Mouse (Mus musculus) stomach, postnatal 0 days (tissue): ENCODE data around the gene Sec22c. TPM values are rescaled to one million over a fixed set of nuclear protein-coding genes. Genes with fewer than 3 reads are reported as not detected.

Source experiments
- ATAC-seq: fragments of 200-750 bp; cut with Nextera tagmentation; 2 replicates; pipeline ENCODE4 v1.8.0; 2017; ENCODE audit not compliant: low FRiP score, low TSS enrichment
- DNase-seq: peaks from one replicate; pipeline ENCODE4 v3.0.0-alpha.2; 2016; ENCODE audit warnings: low spot score
- H3K27ac ChIP-seq: fragments of 300-500 bp; sonication (generic); replicated peaks from 2 replicates; pipeline ENCODE4 v1.5.1; 2014; ENCODE audit warnings: mild to moderate bottlenecking, control low read depth
- H3K27me3 ChIP-seq: fragments of 300-500 bp; sonication (generic); 2 replicates; pipeline ENCODE4 v1.6.1; 2014; ENCODE audit warnings: low read length; ENCODE audit not compliant: control insufficient read depth, insufficient read depth
- H3K36me3 ChIP-seq: fragments of 300-500 bp; sonication (generic); 2 replicates; pipeline ENCODE4 v1.6.1; 2014; ENCODE audit warnings: low read length, mixed read lengths; ENCODE audit not compliant: control insufficient read depth, insufficient read depth
- H3K4me1 ChIP-seq: fragments of 300-500 bp; sonication (generic); replicated peaks from 2 replicates; pipeline ENCODE4 v1.6.1; 2014; ENCODE audit warnings: antibody characterized with exemption; ENCODE audit not compliant: control insufficient read depth, insufficient read depth
- H3K4me2 ChIP-seq: fragments of 300-500 bp; sonication (generic); replicated peaks from 2 replicates; pipeline ENCODE4 v1.6.1; 2014; ENCODE audit warnings: low read depth, mild to moderate bottlenecking, control low read depth, moderate library complexity
- H3K4me3 ChIP-seq: fragments of 300-500 bp; sonication (generic); 2 replicates; pipeline ENCODE4 v1.5.1; 2014; ENCODE audit warnings: low read depth, low read length, control low read depth
- H3K9ac ChIP-seq: fragments of 300-500 bp; sonication (generic); 2 replicates; pipeline ENCODE4 v1.6.1; 2014; ENCODE audit warnings: mild to moderate bottlenecking, low read length, control low read depth, mixed read lengths
- H3K9me3 ChIP-seq: fragments of 300-500 bp; sonication (generic); 2 replicates; pipeline ENCODE4 v1.6.1; 2016; ENCODE audit warnings: low read length; ENCODE audit not compliant: control insufficient read depth
- CTCF ChIP-seq: IDR thresholded peaks from 2 replicates; pipeline ENCODE4 v1.5.1; 2016; ENCODE audit warnings: antibody characterized with exemption, low read depth, mild to moderate bottlenecking, moderate library complexity
- EP300 ChIP-seq: optimal IDR thresholded peaks from 2 replicates; pipeline ENCODE3; 2016; ENCODE audit warnings: antibody characterized with exemption
- WGBS: fragments of 180-500 bp; shearing (Covaris S2); extraction: QIAGEN DNeasy Blood & Tissue Kit; methylation state at CpG from one replicate; pipeline ENCODE4 v1.1.7; 2014; 5-methylcytosine and 5-hydroxymethylcytosine counted together
- polyA plus RNA-seq: library from polyadenylated mRNA; unstranded; fragments of >200 nt; fragmentation: Nextera tagmentation; extraction: Ambion mirVana; gene quantifications from 2 replicates; pipeline ENCODE4 v1.2.1, GENCODE M21; 2015

The Sec22c gene
- polyA plus RNA-seq, 1 experiment from 2014 or later, result 6.8 TPM

- WGBS, result 96% methylated on average over 1 of the region's 1 CpGs
- H3K4me3 ChIP-seq, result no peak overlapping the region
- no peaks in the 10 kb centered on the region for H3K4me1 ChIP-seq
- DNase-seq (peak; percentile 60), ATAC-seq (peak; percentile 76)
- no peak overlapping the region for H3K27ac ChIP-seq
- H3K9ac ChIP-seq, result no peak overlapping the region
- peaks cover 3% of the 10 kb centered on the region; the same call in 1 of the 2 replicates for H3K36me3 ChIP-seq
- H3K27me3 ChIP-seq, result no peaks in the 10 kb centered on the region
- TF ChIP-seq CTCF, result peak; percentile 98
- no peak for TF ChIP-seq EP300
- no peaks in the 10 kb centered on the region for H3K9me3 ChIP-seq
- no peak overlapping the region for H3K4me2 ChIP-seq
Measured at GRCm38 (mm10) chr9:121697150-121698049, 7.9 kb downstream of the Sec22c start.

- DNase-seq, result no peak
- H3K27me3 ChIP-seq, result no peaks in the 10 kb centered on the region
- TF ChIP-seq EP300 (no peak), CTCF (no peak)
- H3K4me3 ChIP-seq, result no peak overlapping the region
- H3K9me3 ChIP-seq, result no peaks in the 10 kb centered on the region
- H3K4me2 ChIP-seq, result no peak overlapping the region
- H3K9ac ChIP-seq, result no peak overlapping the region
- no peak overlapping the region for H3K27ac ChIP-seq
- 86% methylated on average over 9 of the region's 9 CpGs for WGBS
- H3K36me3 ChIP-seq, result peaks cover 3% of the 10 kb centered on the region; the same call in 1 of the 2 replicates
- ATAC-seq, result peak; percentile 16; the same call in 1 of the 2 replicates
- no peaks in the 10 kb centered on the region for H3K4me1 ChIP-seq
Measured at GRCm38 (mm10) chr9:121696626-121697025, 8.7 kb downstream of the Sec22c start.

- ATAC-seq (no peak), DNase-seq (no peak)
- no peak overlapping the region for H3K4me2 ChIP-seq
- H3K36me3 ChIP-seq, result peaks cover 3% of the 10 kb centered on the region; the same call in 1 of the 2 replicates
- no peak overlapping the region for H3K27ac ChIP-seq
- H3K9me3 ChIP-seq, result no peaks in the 10 kb centered on the region
- TF ChIP-seq CTCF (no peak), EP300 (no peak)
- no peak overlapping the region for H3K4me3 ChIP-seq
- 76% methylated on average over 12 of the region's 12 CpGs for WGBS
- H3K4me1 ChIP-seq, result no peaks in the 10 kb centered on the region
- no peaks in the 10 kb centered on the region for H3K27me3 ChIP-seq
- H3K9ac ChIP-seq, result no peak overlapping the region
Measured at GRCm38 (mm10) chr9:121694736-121695135, 10.6 kb downstream of the Sec22c start.

DNA sequence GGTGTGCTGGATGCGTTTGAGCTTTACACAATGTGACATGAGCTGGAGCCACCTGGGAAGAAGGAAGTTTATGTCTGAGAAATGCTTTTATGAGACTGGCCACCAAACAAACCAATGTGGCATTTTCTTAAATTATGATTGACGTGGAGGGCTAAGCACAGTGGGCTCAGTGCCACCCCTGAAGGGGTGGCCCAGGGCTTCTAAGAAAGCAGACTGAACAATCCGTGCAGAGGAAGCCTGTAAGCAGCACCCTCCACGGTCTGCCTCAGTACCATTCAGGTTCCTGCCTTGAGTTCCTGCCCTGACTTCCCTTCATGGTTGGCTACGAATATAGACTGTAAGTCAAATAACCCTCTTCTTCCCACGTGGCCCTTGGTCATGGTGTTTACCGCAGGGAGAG lies 14.6 kb downstream of the Sec22c start:
- no peaks in the 10 kb centered on the region for H3K9me3 ChIP-seq
- no peak overlapping the region for H3K4me2 ChIP-seq
- no peaks in the 10 kb centered on the region for H3K36me3 ChIP-seq
- no peak overlapping the region for H3K4me3 ChIP-seq
- H3K27ac ChIP-seq, result no peak overlapping the region
- DNase-seq (no peak), ATAC-seq (no peak)
- 90% methylated on average over 7 of the region's 7 CpGs for WGBS
- no peak overlapping the region for H3K9ac ChIP-seq
- no peaks in the 10 kb centered on the region for H3K27me3 ChIP-seq
- no peaks in the 10 kb centered on the region for H3K4me1 ChIP-seq
- no peak for TF ChIP-seq CTCF
- TF ChIP-seq EP300, result no peak

DNA sequence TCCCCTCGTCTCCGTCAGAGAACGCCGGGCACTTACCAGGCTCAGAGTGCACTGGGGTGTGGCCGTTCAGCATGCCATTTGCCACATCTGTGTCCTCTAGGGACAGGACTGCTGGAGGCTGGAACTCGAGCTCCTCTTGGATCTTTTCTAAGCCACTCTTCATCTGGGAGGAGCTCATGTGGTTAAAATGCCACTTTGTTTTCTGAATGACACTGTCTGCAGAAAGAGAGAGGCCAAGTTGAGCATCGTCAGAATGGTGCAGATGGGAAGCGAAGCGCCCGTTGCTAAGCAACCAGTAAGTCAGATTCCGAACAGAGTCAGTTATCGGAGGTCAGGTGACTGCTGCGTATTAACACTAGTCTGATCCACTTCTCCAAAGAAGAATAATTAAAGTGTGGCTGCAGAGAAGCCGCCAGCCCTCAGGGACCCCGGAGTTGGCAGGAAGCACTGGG lies 15.1 kb downstream of the Sec22c start:
- no peaks in the 10 kb centered on the region for H3K36me3 ChIP-seq
- no peaks in the 10 kb centered on the region for H3K4me1 ChIP-seq
- 85% methylated on average over 15 of the region's 15 CpGs for WGBS
- H3K27me3 ChIP-seq, result no peaks in the 10 kb centered on the region
- no peak overlapping the region for H3K4me3 ChIP-seq
- no peak for ATAC-seq
- no peak for TF ChIP-seq CTCF
- no peak for TF ChIP-seq EP300
- no peak overlapping the region for H3K4me2 ChIP-seq
- no peak for DNase-seq
- no peak overlapping the region for H3K27ac ChIP-seq
- no peaks in the 10 kb centered on the region for H3K9me3 ChIP-seq
- H3K9ac ChIP-seq, result no peak overlapping the region

DNA sequence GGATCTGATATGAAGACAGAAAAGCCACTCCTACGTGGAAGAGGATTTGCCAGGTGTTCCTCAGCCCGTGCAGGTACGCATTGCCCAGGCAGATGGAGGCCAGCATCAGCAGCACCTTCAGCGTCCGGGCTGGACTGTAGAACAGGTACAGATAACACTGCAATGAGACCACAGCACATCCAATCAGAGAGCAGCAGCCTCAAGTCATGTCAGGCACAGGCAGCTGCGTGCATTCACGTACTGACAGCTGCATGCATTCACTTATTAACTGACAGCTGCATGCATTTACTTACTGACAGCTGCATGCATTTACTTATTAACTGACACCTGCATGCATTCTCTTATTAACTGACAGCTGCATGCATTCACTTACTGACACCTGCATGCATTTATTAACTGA lies 20.6 kb downstream of the Sec22c start:
- Histone ChIP-seq H3K9ac (no peak overlapping the region), H3K27me3 (no peaks in the 10 kb centered on the region), H3K4me2 (no peak overlapping the region), H3K36me3 (peaks cover 3% of the 10 kb centered on the region; the same call in 1 of the 2 replicates), H3K27ac (no peak overlapping the region), H3K4me3 (no peak overlapping the region), H3K4me1 (no peaks in the 10 kb centered on the region), H3K9me3 (no peaks in the 10 kb centered on the region)
- ATAC-seq (no peak), DNase-seq (no peak)
- WGBS, result 73% methylated on average over 7 of the region's 7 CpGs
- no peak for TF ChIP-seq EP300
- TF ChIP-seq CTCF, result no peak
